Mouse (Mus musculus) hindbrain, embryonic 10.5 days (tissue): ENCODE measurements around the gene Gm36210. TPM values are rescaled to one million over a fixed set of nuclear protein-coding genes. Genes with fewer than 3 reads are reported as not detected.
A peak's percentile ranks its signal among the peaks of the same experiment; 100 is the strongest.

Source experiments
- DNase-seq: peaks from one replicate; pipeline ENCODE4 v3.0.0-alpha.2; 2017; ENCODE audit warnings: low spot score
- H3K27ac ChIP-seq: fragments of 300-500 bp; sonication (generic); 2 replicates; pipeline ENCODE4 v1.5.1; 2016; ENCODE audit warnings: mild to moderate bottlenecking, moderate library complexity
- H3K27me3 ChIP-seq: fragments of 300-500 bp; sonication (generic); 2 replicates; pipeline ENCODE4 v1.6.1; 2016; ENCODE audit warnings: mild to moderate bottlenecking; ENCODE audit not compliant: poor library complexity, insufficient read depth, severe bottlenecking
- H3K36me3 ChIP-seq: fragments of 300-500 bp; sonication (generic); 2 replicates; pipeline ENCODE4 v1.6.1; 2016; ENCODE audit warnings: mild to moderate bottlenecking, moderate library complexity
- H3K4me1 ChIP-seq: fragments of 300-500 bp; sonication (generic); replicated peaks from 2 replicates; pipeline ENCODE4 v1.6.1; 2016; ENCODE audit warnings: mild to moderate bottlenecking
- H3K4me3 ChIP-seq: fragments of 300-500 bp; sonication (generic); 2 replicates; pipeline ENCODE4 v1.5.1; 2016; ENCODE audit warnings: mild to moderate bottlenecking, moderate library complexity
- H3K9me3 ChIP-seq: fragments of 300-500 bp; sonication (generic); 2 replicates; pipeline ENCODE4 v1.6.1; 2016; ENCODE audit warnings: mild to moderate bottlenecking, moderate library complexity
- WGBS: fragments of 180-500 bp; shearing (Covaris S2); methylation state at CpG from one replicate; pipeline ENCODE4 v1.1.7; 2016; 5-methylcytosine and 5-hydroxymethylcytosine counted together
- polyA plus RNA-seq: library from polyadenylated mRNA; unstranded; fragments of >200 nt; fragmentation: Nextera tagmentation; extraction: Ambion mirVana; gene quantifications from 2 replicates; pipeline ENCODE4 v1.2.1, GENCODE M21; 2016

Gene Gm36210
- polyA plus RNA-seq, 1 experiment from 2014 or later, result not detected

- 62% methylated on average over 23 of the region's 23 CpGs for WGBS
- H3K36me3 ChIP-seq, result peaks cover 46% of the 10 kb centered on the region
- H3K27ac ChIP-seq, result peak overlapping the region; percentile 90
- no peaks in the 10 kb centered on the region for H3K27me3 ChIP-seq
- H3K4me3 ChIP-seq, result peak overlapping the region; percentile 57; the same call in 1 of the 2 replicates
- peaks cover 3% of the 10 kb centered on the region; the same call in 1 of the 2 replicates for H3K9me3 ChIP-seq
- peaks cover 67% of the 10 kb centered on the region for H3K4me1 ChIP-seq
- DNase-seq, result no peak
Observed at GRCm38 (mm10) chr7:4920976-4921823, 14.9 kb upstream of the Gm36210 start.

DNA sequence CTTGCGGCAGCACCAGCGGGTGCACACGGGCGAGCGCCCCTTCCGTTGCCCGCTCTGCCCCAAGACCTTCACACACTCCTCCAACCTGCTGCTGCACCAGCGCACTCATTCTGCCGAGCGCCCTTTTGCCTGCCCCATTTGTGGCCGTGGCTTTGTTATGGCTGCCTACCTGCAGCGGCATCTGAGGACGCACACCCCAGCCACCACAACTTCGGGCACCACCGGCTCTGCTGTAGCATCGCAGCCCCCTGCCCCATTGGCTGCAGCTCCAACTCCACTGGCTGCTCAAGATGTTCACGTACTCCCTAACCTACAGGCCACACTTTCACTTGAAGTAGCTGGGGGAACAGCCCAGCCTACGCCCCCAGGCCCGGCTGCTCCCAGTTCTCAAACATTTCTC is 14.2 kb upstream of the Gm36210 start:
- Histone ChIP-seq H3K4me3 (peak overlapping the region; percentile 11; the same call in 1 of the 2 replicates), H3K27ac (peak overlapping the region; percentile 90; the same call in 1 of the 2 replicates), H3K4me1 (peaks cover 66% of the 10 kb centered on the region), H3K9me3 (peaks cover 3% of the 10 kb centered on the region; the same call in 1 of the 2 replicates), H3K27me3 (no peaks in the 10 kb centered on the region), H3K36me3 (peaks cover 46% of the 10 kb centered on the region)
- no peak for DNase-seq
- WGBS, result 93% methylated on average over 19 of the region's 19 CpGs

- peaks cover 46% of the 10 kb centered on the region for H3K36me3 ChIP-seq
- no peak overlapping the region for H3K4me3 ChIP-seq
- H3K27ac ChIP-seq, result no peak overlapping the region
- H3K4me1 ChIP-seq, result peaks cover 61% of the 10 kb centered on the region
- H3K9me3 ChIP-seq, result peaks cover 3% of the 10 kb centered on the region; the same call in 1 of the 2 replicates
- WGBS, result 84% methylated on average over 21 of the region's 21 CpGs
- no peak for DNase-seq
- H3K27me3 ChIP-seq, result no peaks in the 10 kb centered on the region
Observed at GRCm38 (mm10) chr7:4919971-4920370, 13.7 kb upstream of the Gm36210 start.

GRCm38 (mm10) chr7:4919096-4919495 is 12.8 kb upstream of the Gm36210 start:
- peaks cover 3% of the 10 kb centered on the region; the same call in 1 of the 2 replicates for H3K9me3 ChIP-seq
- no peaks in the 10 kb centered on the region for H3K27me3 ChIP-seq
- H3K27ac ChIP-seq, result no peak overlapping the region
- peaks cover 46% of the 10 kb centered on the region for H3K36me3 ChIP-seq
- DNase-seq, result no peak
- peak overlapping the region; percentile 9; the same call in 1 of the 2 replicates for H3K4me3 ChIP-seq
- peaks cover 56% of the 10 kb centered on the region for H3K4me1 ChIP-seq
- WGBS, result 85% methylated on average over 21 of the region's 21 CpGs

DNA sequence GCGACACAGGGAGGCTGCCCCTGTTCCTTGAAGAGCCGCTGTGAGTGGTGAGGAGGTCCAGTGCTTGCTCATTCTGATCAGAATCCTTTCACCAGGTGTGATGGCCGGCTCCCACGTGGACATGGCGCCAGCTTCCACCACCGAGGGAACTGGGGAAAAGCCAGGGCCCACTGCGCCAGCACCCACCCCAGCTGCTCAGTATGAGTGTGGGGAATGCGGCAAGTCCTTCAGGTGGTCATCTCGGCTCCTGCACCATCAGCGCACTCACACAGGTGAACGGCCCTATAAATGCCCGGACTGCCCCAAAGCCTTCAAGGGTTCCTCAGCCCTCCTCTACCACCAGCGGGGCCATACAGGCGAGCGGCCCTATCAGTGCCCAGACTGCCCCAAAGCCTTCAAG is 12.4 kb upstream of the Gm36210 start:
- 0 out of 2 replicates have a peak, but pooled peaks cover 3% of the 10 kb centered on the region for H3K9me3 ChIP-seq

DNA sequence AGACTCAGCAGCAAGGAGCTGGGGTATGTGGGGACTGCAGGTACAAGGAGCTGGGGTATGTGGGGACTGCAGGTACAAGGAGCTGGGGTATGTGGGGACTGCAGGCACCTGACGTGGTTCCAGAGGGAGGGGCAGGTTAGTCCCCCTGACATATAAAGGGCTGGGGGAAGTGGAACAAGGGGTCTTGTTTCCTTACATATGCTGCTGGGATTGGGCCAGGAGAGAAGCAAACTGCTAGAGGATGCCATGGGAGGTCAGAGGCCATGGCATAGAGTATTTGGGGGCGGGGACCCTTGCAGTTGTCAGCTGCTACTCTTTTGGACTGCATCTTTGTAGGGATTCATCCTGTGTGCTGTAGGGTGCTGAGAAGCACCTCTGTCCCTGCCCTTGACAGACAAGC is 11.2 kb upstream of the Gm36210 start:
- no peak for DNase-seq
- Histone ChIP-seq H3K36me3 (peaks cover 46% of the 10 kb centered on the region), H3K4me3 (no peak overlapping the region), H3K4me1 (peaks cover 40% of the 10 kb centered on the region), H3K9me3 (0 out of 2 replicates have a peak, but pooled peaks cover 3% of the 10 kb centered on the region), H3K27me3 (no peaks in the 10 kb centered on the region), H3K27ac (no peak overlapping the region)
- WGBS, result 92% methylated on average over 2 of the region's 2 CpGs

More for the DNA sequence above, 12.4 kb upstream of the Gm36210 start:
- H3K4me1 ChIP-seq, result peaks cover 52% of the 10 kb centered on the region
- peaks cover 46% of the 10 kb centered on the region for H3K36me3 ChIP-seq
- H3K27me3 ChIP-seq, result no peaks in the 10 kb centered on the region
- H3K4me3 ChIP-seq, result peak overlapping the region; percentile 9; the same call in 1 of the 2 replicates
- DNase-seq, result no peak
- H3K27ac ChIP-seq, result no peak overlapping the region
- WGBS, result 94% methylated on average over 15 of the region's 15 CpGs

- Histone ChIP-seq H3K27ac (peak overlapping the region; percentile 100), H3K4me3 (peak overlapping the region; percentile 81), H3K4me1 (peaks cover 23% of the 10 kb centered on the region), H3K9me3 (0 out of 2 replicates have a peak, but pooled peaks cover 3% of the 10 kb centered on the region), H3K27me3 (no peaks in the 10 kb centered on the region), H3K36me3 (peaks cover 37% of the 10 kb centered on the region)
- no peak for DNase-seq
- 27% methylated on average over 14 of the region's 14 CpGs for WGBS
Observed at GRCm38 (mm10) chr7:4915669-4916416, 9.5 kb upstream of the Gm36210 start.

DNA sequence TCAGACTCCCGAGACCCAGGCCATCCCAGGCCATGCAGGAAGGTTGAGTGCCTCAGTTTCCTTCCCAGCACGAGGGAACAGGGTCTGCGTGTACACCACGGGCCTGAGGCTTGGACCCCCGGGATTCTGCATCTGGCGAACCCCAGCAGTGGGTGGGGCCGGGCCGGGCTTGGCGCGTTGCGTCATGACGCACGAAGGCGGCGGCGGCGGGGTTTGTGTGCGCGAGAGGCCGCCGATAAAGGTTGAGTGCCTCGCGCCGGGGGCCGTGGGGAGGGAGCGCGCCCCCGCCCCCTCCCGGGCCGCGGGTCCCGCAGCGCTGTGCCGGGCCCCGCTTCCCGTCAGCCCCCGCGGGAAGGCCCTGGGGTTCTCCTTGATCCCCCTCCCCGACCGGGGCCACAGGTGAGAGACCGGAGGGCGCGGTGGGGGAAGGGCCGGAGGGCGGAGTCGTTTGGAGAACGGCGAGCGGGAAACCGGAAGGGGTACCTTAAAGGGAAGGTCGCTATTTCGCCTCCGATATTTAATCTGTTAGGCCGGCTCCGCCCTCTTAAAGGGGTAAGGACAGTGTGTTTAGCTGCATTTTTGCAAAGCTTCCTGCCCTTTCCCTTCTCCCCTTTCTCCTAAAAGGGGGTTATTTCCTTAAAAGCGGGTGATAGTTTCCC is 8.8 kb upstream of the Gm36210 start, which contains the start of gene Zfp628:
Zfp628 (plus strand) TSS at position 211 of the 659 bp plus-strand sequence.
- peaks cover 30% of the 10 kb centered on the region for H3K36me3 ChIP-seq
- DNase-seq, result peak; percentile 94
- peaks cover 17% of the 10 kb centered on the region for H3K4me1 ChIP-seq
- peak within 1 kb of the TSS; percentile 81 for H3K4me3 ChIP-seq
- H3K9me3 ChIP-seq, result 0 out of 2 replicates have a peak, but pooled peaks cover 3% of the 10 kb centered on the region
- H3K27ac ChIP-seq, result peak within 1 kb of the TSS; percentile 100
- under 1% methylated on average over 56 of the region's 56 CpGs for WGBS
- H3K27me3 ChIP-seq, result no peaks in the 10 kb centered on the region

DNA sequence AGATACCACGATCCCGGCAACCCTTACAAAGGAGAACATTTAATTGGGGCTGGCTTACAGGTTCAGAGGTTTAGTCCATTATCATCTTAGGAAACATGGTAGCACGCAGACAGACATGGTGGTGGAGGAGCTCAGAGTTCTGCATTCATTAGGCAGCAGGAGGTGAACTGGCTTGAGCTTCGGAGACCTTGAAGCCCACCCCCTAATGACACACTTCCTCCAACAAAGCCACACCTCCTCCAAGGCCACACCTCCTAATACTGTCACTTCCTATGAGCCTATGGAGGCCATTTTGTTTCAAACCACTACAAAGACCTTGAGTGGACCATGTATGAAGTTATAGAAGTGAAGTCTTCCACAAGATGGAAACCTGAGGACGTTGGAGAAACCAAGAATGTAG is 5.9 kb upstream of the Gm36210 start:
- H3K9me3 ChIP-seq, result no peaks in the 10 kb centered on the region
- no peak for DNase-seq
- H3K4me3 ChIP-seq, result no peak overlapping the region
- peaks cover 2% of the 10 kb centered on the region for H3K36me3 ChIP-seq
- H3K27me3 ChIP-seq, result no peaks in the 10 kb centered on the region
- WGBS, result 59% methylated on average over 5 of the region's 5 CpGs
- no peak overlapping the region for H3K27ac ChIP-seq
- H3K4me1 ChIP-seq, result peaks cover 17% of the 10 kb centered on the region

DNA sequence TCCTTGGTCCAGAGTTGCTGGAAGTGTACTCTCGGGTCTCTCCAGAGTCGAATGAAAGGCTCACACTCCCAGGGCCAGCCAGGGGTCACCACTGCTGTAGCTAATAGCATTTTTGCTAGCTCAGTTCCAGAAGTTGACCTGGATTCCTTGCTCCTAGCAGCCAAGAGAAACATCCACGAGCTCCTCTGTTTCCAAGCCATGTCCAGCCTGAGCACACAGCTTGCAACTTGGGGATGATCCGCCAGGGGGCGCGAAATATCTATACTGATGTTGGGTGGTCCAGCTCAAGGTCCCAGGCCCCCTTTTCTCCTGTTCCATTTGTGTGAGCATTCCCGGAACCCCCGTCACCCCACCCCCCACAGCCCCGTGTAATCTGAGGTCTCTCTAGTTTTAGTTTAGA is 5.2 kb upstream of the Gm36210 start:
- peaks cover 14% of the 10 kb centered on the region for H3K4me1 ChIP-seq
- H3K9me3 ChIP-seq, result no peaks in the 10 kb centered on the region

GRCm38 (mm10) chr7:4902404-4902803 is 3.9 kb downstream of the Gm36210 start:
- Histone ChIP-seq H3K36me3 (no peaks in the 10 kb centered on the region), H3K4me1 (peaks cover 21% of the 10 kb centered on the region), H3K9me3 (peaks cover 11% of the 10 kb centered on the region; the same call in 1 of the 2 replicates), H3K27ac (no peak overlapping the region), H3K4me3 (no peak overlapping the region), H3K27me3 (peaks cover 25% of the 10 kb centered on the region)
- DNase-seq, result no peak
- WGBS, result 83% methylated on average over 9 of the region's 9 CpGs

More for the DNA sequence above, 5.2 kb upstream of the Gm36210 start:
- no peak overlapping the region for H3K4me3 ChIP-seq
- no peaks in the 10 kb centered on the region for H3K27me3 ChIP-seq
- peak; percentile 75 for DNase-seq
- H3K36me3 ChIP-seq, result no peaks in the 10 kb centered on the region
- 31% methylated on average over 9 of the region's 9 CpGs for WGBS
- H3K27ac ChIP-seq, result no peak overlapping the region

DNA sequence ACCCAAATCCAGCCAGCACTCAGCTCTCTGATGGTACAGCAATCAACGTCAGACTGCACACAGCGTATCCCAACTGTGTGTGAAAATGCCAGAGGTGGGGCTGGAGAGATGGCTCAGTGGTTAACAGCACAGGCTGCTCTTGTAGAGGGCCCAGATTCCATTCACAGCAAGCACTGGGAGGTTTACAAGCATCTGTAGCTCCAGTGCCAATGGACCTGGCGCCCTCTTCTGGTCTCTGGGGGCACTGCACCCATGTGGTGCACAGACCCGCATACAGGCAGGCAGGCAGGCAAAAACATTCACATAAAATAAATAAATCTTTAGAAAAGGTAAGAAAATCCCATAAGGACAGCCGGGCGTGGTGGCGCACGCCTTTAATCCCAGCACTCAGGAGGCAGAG is 5.1 kb downstream of the Gm36210 start:
- Histone ChIP-seq H3K36me3 (no peaks in the 10 kb centered on the region), H3K27ac (no peak overlapping the region), H3K27me3 (peaks cover 25% of the 10 kb centered on the region), H3K4me3 (no peak overlapping the region), H3K4me1 (peaks cover 19% of the 10 kb centered on the region), H3K9me3 (peaks cover 11% of the 10 kb centered on the region; the same call in 1 of the 2 replicates)
- peak; percentile 50 for DNase-seq
- WGBS, result 53% methylated on average over 8 of the region's 8 CpGs
